Mouse (Mus musculus) adrenal gland, postnatal 4 days (tissue): ENCODE data around the gene Gm11541. TPM values are rescaled to one million over a fixed set of nuclear protein-coding genes. Genes with fewer than 3 reads are reported as not detected.
"Not testable (repeated sequence)": the region's sequence is repeated elsewhere in the genome, so short reads cannot be mapped to it uniquely, and the experiment has no call there.

Source experiments
- DNase-seq, 2 experiments: peaks; one replicate each; pipeline ENCODE4 v3.0.0; 2021 to 2022; ENCODE audit warnings: low spot score in 2 of 2, mixed read lengths in 2 of 2
- total RNA-seq, 2 experiments: library from RNA; stranded (reverse); gene quantifications; 2 replicates each; pipeline ENCODE4 v1.2.3; 2021

Gm11541 gene
- total RNA-seq, 2 experiments from 2014 or later = 0.22 to 0.37 TPM

DNA sequence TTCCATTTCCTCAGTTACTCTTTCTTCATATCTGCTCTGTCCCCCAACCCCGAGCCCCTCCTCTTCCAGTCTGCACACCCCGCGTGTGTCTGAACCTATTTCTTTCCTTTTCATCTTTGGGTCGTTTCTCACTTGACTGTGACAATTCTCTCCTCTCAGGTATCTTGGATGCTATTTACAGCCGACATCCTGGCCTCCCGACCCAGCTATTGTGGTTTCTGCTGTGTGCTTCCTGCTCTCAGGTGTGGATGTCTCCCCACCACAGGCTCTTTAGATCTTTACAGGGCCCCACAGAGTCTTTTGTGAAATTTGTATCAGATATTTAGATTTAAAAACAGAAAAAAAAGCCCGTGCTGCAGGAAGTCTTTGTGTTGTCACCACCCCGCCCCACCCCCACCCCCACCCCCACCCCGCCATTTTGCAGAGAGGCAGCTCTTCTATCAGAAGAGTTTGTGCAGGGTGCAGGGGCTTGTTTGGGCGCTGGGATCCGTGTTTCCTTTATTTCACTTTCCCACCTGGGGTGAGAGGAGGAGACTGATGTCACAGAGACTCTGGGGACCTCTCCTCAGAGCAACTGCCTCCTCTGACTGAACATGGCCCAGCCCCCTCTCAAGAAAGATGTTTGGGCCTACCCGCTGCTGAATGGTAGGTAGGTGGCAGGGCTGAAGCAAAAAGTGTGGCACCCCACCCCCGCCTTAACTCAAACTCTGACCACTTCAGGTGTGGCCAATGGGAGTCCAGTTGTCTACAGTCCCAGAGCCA lies 6.4 kb downstream of the Gm11541 start:
- DNase-seq = no peak

- no peak for DNase-seq
These were observed 7.2 kb downstream of the Gm11541 start for GRCm38 (mm10) chr11:94697140-94697539.

DNA sequence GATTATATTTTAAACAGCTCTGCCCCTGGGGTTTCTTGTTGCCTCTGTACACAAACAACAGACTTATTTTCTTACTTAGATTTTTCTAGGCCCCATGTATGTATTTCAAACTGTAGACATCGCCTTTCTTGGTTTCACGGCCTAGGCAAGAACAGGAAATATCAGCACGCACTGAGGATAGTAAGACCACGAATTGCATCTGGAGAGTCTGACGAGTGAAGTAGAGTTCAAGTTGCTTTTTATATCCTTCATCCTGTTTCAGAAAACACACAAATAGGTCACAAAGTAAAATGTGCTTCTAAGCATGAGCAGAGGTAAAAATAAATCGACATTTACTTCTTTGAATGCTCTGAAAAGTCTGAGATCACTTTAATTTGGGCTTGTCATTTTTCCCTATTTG lies 8.8 kb downstream of the Gm11541 start:
- DNase-seq = no peak

DNA sequence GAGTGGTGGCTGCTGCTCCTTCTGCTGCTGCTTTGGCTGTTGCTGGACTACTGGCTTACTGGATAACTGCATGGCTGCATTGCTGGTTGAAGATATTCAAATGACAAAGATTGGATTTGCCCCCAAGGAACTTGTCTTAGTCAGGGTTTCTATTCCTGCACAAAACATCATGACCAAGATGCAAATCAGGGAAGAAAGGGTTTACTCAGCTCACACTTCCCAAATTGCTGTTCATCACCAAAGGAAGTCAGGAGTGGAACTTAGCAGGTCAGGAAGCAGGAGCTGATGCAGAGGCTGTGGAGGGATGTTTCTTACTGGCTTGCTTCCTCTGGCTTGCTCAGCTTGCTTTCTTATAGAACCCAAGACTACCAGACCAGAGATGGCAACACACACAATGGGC lies 11.8 kb downstream of the Gm11541 start:
- not testable (repeated sequence) for DNase-seq

- no peak for DNase-seq
These were observed 17.1 kb downstream of the Gm11541 start for GRCm38 (mm10) chr11:94687178-94687577.

DNA sequence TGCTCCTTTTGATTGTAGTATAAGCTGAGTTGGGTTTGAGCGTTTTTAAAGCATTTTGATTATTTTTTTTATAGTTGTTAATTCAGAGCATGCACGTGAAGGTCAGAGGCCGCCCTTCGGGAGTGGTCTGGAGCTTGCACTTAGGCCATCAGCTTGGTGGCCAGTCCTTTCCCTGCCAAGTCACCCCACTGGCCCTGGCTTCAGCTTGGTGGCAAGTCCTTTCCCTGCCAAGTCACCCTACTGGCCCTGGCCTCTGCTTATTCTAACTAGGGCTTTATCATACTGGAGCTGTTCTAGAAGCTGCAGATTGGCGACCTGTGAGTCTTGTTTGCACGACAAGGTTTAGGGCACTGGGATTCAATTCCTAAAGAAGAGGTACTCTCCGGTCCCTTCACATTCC lies 21.9 kb downstream of the Gm11541 start:
- DNase-seq = no peak

- DNase-seq = no peak
These were observed 22.7 kb downstream of the Gm11541 start for GRCm38 (mm10) chr11:94681640-94682039.

DNA sequence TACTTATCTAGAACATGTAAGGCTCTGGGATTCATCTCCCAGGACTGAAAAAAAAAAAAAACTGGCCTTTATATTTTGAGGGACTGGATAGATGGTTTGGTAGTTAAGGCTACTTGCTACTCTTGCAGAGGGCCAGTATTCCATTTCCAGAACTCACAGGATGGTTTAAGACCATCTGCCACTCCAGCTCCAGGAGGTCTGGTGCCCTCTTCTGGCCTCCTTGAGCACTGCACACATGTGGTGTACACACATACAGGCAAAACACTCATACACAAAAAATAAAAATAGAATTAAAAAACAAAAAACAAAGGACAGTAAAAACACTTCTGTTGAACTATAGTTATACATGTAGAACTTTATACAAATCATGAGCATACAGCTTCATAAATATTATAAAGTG lies 23.7 kb downstream of the Gm11541 start:
- DNase-seq = no peak

GRCm38 (mm10) chr11:94677607-94678145 lies 26.6 kb downstream of the Gm11541 start:
- DNase-seq = no peak

DNA sequence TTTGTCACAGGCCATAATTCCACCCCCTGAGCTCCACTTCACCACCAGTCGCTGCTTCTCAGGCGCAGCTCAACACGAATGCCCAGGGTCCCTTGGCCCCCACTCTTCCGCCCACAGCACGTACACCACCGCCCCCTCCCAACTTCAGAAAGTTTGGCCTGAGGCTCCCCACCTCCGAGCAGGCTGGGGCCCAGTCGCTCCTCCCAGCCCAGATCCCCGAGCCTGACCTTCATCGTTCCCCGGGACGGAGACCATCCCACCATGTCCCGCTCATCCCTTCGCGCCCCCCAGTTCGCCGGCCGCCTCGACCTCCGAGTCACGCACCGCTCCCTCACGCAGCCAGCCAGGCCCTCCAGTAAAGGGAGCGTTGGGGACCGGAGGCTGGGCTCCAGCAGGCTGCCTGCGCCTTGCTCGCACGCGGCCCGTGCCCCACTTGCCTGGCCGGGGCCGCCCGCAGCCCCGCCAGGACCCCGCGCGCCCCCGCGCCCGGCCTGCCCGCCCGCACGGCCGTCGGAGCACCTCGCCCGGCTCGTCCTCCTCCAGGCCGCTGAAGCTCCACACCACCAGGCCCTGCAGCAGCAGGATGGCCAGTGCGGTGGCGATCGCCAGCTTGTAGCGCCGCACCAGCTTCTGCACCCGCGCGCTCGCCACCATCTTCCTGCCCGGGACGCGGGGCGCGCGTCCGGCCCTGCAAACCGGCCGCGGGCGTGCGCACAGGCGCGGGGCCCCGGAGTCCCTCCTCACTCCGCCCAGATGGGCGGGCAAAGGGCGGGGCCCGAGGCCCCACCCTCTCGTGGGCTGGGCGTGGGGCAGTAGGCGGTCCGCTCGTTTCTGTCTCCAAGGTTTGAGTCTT lies 27.3 kb downstream of the Gm11541 start, which contains the start of gene Xylt2:
Xylt2 (minus strand) TSS at position 762 of the 853 bp plus-strand sequence.
- DNase-seq = peak; percentile 82 to 84

GRCm38 (mm10) chr11:94676308-94676707 lies 28.0 kb downstream of the Gm11541 start:
- DNase-seq = no peak

GRCm38 (mm10) chr11:94675446-94675845 lies 28.9 kb downstream of the Gm11541 start:
- DNase-seq = no peak

GRCm38 (mm10) chr11:94674984-94675383 lies 29.3 kb downstream of the Gm11541 start:
- no peak for DNase-seq

GRCm38 (mm10) chr11:94665281-94665680 lies 39.0 kb downstream of the Gm11541 start:
- no peak for DNase-seq

GRCm38 (mm10) chr11:94661344-94661743 lies 43.0 kb downstream of the Gm11541 start:
- no peak for DNase-seq

DNA sequence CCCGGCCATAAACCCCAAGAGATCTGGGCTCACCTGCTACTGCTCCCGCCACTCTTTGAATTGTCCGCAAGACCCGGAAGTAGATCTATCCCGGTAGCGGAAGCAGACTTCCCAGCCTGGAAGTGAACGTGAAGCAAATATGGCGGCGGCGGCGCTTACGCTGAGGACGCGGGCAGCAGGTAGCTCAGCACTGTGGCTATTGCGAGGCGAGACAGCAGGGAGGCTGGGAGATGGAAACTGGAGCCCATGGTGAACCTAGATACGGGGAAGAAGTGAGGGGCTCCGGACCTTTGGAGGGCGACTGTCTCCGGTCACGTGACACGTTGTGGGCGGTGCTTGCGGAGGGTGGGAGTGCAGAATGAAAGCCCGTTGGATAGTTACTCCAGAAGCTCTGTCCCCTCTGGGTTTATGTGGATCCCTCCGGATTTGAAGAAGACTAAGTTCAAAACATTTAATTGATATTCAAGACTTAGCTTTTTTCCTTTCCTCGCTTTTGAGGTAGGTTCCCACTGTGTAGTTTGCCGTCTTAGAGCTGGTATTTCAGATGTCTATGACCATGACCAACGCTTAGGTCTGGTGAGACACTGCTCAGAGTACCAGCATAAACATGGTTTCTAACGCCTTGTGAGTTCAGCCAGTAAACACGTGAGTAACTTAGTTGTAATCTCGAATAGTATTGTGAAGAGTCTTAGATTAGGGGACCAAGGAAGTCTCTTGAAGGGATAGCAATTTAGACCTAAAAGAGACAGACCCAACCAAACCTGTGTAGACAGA lies 50.4 kb downstream of the Gm11541 start, which contains the start of the genes Mrpl27 and Eme1:
Mrpl27 (plus strand) TSS at position 105 of the 774 bp plus-strand sequence.
Eme1 (minus strand) TSS at position 302 of the 774 bp plus-strand sequence.
- peak; percentile 48 to 69 for DNase-seq

DNA sequence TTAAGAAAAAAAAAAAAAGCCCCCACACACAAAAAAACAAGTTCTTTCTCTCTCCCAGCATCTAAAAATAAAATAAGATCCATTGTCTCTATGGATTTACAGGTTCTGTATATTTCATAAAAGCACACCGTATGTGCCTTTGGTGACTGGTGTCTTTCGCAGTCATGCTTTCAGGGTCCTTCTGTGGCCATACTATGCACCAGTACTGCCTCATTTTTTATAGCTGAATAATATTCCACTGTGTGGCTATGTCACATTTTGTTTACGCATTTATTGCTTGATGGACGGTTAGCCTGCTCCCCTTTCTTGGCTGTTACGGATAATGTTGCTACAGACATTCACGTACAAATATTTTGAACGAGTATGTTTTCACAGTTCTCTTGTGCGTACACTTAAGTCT lies 51.3 kb downstream of the Gm11541 start:
- no peak for DNase-seq

GRCm38 (mm10) chr11:94651241-94651640 lies 53.1 kb downstream of the Gm11541 start:
- DNase-seq = not testable (repeated sequence)

DNA sequence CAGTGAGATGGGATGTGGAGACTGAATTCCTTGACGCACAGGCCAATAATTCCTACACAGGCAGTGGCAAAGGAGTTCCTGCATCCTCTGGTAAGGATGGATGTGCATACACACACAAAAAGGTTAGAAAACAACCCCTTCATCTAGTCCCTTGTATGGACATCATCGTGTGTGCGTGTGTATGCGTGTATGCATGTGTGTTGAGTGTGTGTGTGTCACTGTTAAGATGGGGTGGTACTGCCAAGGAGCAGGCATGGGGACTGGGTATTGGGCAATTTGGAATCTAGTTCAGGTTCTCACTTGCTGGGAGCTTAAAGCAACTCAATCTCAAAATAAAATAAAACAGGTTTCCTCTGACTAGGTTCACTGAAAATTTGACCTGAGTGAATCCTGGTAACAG lies 57.8 kb downstream of the Gm11541 start:
- DNase-seq = no peak
